Mouse (Mus musculus) thymus, postnatal 14 days (tissue): ENCODE measurements around the gene Arrdc1.

ENCODE experiments used
- DNase-seq: peaks from one replicate; pipeline ENCODE4 v3.0.0; 2021

Gene Arrdc1

GRCm38 (mm10) chr2:24923561-24923960 lies 11.5 kb downstream of the Arrdc1 start:
- no peak for DNase-seq

DNA sequence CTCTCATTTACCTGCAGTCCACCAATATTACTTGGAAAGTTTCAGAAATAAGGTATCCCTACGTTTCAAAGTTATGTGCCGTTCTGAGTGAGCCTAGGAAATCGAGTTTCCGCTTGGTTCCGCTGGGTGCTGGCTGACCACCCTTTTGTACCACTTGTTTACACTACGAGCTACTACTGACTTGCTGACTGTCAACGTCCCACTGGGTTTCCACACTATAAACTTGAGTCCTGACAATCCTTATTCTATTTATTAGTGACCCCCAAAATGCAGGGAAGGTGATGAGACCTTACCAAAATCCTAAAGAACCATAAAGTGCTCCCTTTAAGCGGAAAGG lies 15.2 kb downstream of the Arrdc1 start:
- no peak for DNase-seq

DNA sequence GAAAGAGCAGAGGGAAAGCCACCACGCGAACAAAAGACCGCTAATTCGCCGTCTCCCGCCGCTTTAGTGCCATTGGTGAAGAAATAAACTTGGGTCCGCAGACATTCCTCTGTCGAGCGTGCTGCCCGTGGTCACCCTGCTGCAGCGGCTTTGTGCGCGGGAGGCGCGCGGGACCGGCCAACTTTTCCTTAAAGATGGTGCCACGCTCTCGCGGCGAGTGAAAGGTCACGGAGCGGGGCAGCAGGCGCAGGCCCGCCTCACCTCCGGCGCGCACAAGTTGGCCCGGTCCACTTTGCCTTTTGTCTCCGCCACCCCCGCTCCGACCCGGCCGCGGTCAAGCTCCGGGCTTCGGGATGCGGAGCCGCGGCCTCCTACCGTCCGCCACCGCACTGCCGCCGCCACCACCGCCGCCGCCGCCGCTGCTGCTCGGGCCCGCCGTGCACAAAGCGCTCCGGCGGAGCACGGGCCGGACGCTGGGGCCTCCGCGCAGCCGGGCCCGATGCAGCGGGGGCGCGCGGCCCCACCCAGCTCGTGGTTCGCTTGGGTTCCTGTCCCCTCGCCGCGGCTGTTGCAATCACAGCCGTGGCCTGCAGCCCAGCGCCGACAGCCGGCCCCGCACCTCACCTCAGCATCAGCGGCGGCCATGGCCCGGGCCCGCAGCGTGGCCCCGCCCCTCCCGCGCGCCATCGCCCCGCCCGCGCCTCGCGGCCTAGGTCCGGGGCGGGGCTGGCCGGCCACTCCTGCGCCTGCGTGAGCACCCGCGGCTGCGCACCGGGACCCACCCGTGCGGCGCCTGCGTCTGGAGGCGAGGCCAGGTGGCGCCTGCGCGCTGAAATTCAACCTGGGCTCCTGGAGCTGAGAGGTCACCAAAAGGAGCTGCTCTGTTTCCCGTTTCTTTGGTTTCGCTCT lies 15.9 kb downstream of the Arrdc1 start, which contains the start of gene Ehmt1:
Ehmt1 (minus strand) TSS at position 685 of the 909 bp plus-strand sequence.
- DNase-seq: peak; percentile 96

GRCm38 (mm10) chr2:24914762-24915161 lies 20.3 kb downstream of the Arrdc1 start:
- no peak for DNase-seq

DNA sequence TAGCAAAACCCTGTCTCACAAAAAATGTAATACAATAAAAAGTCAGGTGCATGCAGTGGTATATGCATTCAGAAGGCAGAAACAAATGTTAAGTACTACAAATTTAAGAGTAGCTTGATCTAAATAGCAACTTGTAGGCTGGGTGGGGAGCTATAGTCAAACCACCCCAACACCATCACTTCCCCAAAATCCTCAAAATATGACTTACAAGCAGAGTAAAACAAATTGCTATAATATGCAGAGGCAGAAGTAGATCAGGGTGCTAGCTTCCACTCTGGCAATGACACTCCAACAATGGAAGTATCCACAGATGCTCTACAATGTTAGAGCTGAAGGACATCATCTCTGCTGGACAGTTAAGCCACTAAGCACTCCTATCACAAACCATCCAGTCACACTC lies 22.5 kb downstream of the Arrdc1 start:
- DNase-seq: no peak

GRCm38 (mm10) chr2:24912189-24912588 lies 22.9 kb downstream of the Arrdc1 start:
- DNase-seq: no peak

DNA sequence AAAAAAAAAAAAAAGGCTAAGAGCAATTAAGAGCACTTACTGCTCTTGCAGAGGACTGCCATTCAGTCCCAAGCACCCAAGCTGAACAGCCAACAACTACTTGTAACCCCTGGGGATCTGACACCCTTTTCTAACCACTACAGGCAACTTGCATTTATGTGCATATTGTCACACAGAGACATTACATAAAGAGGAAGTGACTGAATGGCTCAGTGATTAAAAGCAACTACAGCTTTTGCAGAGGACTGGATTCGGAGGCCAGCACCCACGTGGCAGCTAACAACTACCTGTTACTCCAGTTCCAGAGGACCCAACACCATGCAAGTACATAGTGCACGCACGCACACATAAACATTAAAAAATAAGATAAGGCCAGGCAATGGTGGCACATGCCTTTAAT lies 24.6 kb downstream of the Arrdc1 start:
- no peak for DNase-seq

- no peak for DNase-seq
Observed at GRCm38 (mm10) chr2:24905653-24906155, 29.3 kb downstream of the Arrdc1 start.

GRCm38 (mm10) chr2:24904823-24905652 lies 30.0 kb downstream of the Arrdc1 start:
- no peak for DNase-seq

GRCm38 (mm10) chr2:24902999-24903398 lies 32.1 kb downstream of the Arrdc1 start:
- no peak for DNase-seq

DNA sequence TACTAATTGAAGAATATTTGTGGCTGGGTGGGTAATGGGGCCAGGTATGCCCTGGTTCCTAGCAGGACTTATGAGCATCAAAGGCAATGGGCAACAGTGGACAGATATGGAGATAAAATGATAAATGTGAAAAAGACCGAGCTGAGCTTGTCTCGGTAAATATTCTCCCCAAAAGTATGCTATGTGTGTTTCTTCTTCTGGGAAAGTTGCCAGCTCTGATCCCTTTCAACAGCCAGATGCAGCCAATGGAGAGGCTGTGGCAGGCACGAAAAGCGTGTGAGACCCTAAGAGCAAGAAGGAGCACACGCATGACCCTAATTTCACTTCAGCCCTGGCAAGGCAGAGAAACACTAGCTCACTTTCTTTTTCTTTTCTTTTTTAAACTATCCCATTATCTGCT lies 34.0 kb downstream of the Arrdc1 start:
- DNase-seq: no peak

DNA sequence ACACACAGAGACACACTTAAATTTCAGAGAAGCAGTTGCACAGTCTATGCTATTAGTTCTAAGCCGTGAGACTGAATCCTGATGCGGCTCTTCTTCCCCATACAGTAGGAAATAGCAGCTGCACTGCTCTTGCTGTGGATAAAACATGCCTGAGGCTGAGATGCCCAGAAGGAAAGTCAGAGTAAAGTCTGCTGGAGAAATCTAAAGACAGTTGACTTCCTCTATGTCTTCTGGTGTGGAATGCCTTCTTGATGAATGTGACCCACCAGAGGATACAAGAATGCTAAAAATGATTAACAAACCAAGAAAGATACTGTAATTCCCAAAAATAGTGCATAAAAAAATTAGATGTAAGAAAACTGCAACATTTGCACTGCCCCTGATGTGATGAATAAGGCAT lies 35.8 kb downstream of the Arrdc1 start:
- DNase-seq: no peak

DNA sequence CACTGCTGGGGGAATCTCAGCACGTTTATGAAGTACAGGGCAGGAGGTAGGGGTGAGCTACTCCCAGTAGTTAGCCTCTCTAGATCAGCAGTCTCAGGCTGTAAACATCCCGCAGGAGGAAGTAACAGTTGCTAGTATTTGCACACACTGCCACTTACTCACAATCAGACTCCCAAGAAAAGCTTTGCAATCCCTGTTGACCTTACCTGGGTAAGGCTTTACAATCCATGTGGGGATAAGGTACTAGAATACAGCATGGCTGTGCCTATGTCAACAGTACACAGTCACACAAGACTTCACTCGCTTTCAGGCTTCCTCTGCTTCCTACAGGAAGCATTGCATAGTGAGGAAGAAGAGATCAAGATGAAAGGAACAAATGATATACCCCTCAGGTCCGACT lies 38.3 kb downstream of the Arrdc1 start:
- DNase-seq: no peak

GRCm38 (mm10) chr2:24894211-24894610 lies 40.8 kb downstream of the Arrdc1 start:
- no peak for DNase-seq

DNA sequence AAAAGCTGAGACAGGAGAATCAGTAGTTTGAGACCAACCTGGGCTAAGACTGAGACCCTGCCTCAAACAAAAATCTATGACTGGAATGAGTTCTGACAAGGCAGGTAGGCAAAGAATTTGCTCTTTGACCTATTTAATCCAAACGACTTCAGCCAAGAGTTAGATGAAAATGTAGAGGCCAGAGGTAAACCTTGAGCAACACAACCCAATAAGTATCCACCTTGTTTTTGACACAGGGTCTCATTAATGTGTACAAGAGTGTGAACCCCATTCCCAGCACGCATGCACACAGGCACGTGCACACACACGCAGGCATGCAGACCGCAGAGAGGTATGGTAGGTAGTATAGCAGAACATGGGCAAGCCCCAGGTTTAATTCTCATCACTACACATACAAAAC lies 42.7 kb downstream of the Arrdc1 start:
- no peak for DNase-seq

GRCm38 (mm10) chr2:24890541-24891447 lies 44.3 kb downstream of the Arrdc1 start:
- no peak for DNase-seq

- peak; percentile 10 for DNase-seq
Observed at GRCm38 (mm10) chr2:24888895-24889294, 46.2 kb downstream of the Arrdc1 start.

DNA sequence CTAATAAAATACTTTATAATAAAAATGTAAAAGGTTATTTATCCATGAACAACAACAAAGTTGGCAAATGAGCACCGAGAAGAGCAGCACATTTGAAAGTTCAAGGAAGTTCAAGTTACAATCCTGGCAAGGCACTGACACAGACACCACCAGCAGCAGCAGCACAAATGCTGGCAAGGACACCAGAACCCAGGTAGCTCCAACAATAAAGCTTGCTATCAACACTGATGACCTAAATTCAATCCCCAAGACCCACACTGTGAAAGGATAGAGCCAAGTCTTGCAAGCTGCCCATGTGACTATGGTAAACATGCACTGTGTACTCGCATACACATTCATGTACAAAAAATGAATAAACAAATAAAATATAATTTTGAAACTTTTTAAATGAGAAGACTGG lies 54.4 kb downstream of the Arrdc1 start:
- no peak for DNase-seq
